In genomic region chr10:79857894-79858293, GRCm38 (mm10) we compare ENCODE assay signal across 8 mouse cellular contexts. TPM values are rescaled to one million over a fixed set of nuclear protein-coding genes. Genes with fewer than 3 reads are reported as not detected.
DNase-seq lines count a peak whose midpoint lies in the region; ATAC-seq and TF ChIP-seq lines count a peak whose summit lies in the region.

No protein-coding gene starts in this region.

- no peak for TF ChIP-seq CTCF in ES-Bruce4 (IDR thresholded peaks at IDR 0.05; ENCODE audit: low read depth, low read length)

- H3K4me3 ChIP-seq in heart, embryonic 10.5 days = peak overlapping the region; percentile 98
- H3K4me3 ChIP-seq in ES-Bruce4 (ENCODE audit: low read depth, low read length) (no peak overlapping the region), macrophage (ENCODE audit: inconsistent target) (peak overlapping the region; percentile 92; the same call in 1 of the 2 replicates)
- H3K4me3 ChIP-seq in hindbrain, embryonic 10.5 days = peak overlapping the region; percentile 98

- WGBS in heart, embryonic 10.5 days = 88% methylated on average over 2 of the region's 2 CpGs
- 90% methylated on average over 2 of the region's 2 CpGs for WGBS in hindbrain, embryonic 10.5 days
- WGBS in macrophage (ENCODE audit: missing documents) = 69% methylated on average over 2 of the region's 2 CpGs

- TF ChIP-seq POLR2A in ES-Bruce4 (IDR thresholded peaks at IDR 0.05; ENCODE audit: insufficient read depth, low read length) = no peak

- peaks cover 73% of the 10 kb centered on the region for H3K36me3 ChIP-seq in heart, embryonic 10.5 days
- H3K36me3 ChIP-seq in ES-Bruce4 (ENCODE audit: control insufficient read depth, insufficient read depth, low read length, poor library complexity, severe bottlenecking) (peaks cover 62% of the 10 kb centered on the region), macrophage (ENCODE audit: inconsistent target) (peaks cover 43% of the 10 kb centered on the region)
- peaks cover 74% of the 10 kb centered on the region for H3K36me3 ChIP-seq in hindbrain, embryonic 10.5 days

- peaks cover 70% of the 10 kb centered on the region for H3K79me2 ChIP-seq in macrophage (ENCODE audit: inconsistent target)

- TF ChIP-seq EP300 in ES-Bruce4 (IDR thresholded peaks at IDR 0.05; ENCODE audit: insufficient read depth, low read depth, low read length) = no peak

- no peaks in the 10 kb centered on the region for H3K27me3 ChIP-seq in heart, embryonic 10.5 days (ENCODE audit: insufficient read depth, poor library complexity, severe bottlenecking)
- no peaks in the 10 kb centered on the region for H3K27me3 ChIP-seq in ES-Bruce4 (ENCODE audit: control insufficient read depth, insufficient read depth, low read length, poor library complexity, severe bottlenecking)
- H3K27me3 ChIP-seq in hindbrain, embryonic 10.5 days (ENCODE audit: insufficient read depth, poor library complexity, severe bottlenecking) = no peaks in the 10 kb centered on the region

- no peak for ATAC-seq in activated CD4-positive, CD25-positive, alpha-beta regulatory T cell, adult 4 months

- peaks cover 64% of the 10 kb centered on the region for H3K4me1 ChIP-seq in heart, embryonic 10.5 days
- peaks cover 5% of the 10 kb centered on the region for H3K4me1 ChIP-seq in ES-Bruce4 (ENCODE audit: control insufficient read depth, insufficient read depth, low read length)
- peaks cover 54% of the 10 kb centered on the region for H3K4me1 ChIP-seq in hindbrain, embryonic 10.5 days (replicated peaks)

- intact Hi-C loops in heart, postnatal 14 days (cut with DNase I) = loop anchor here (2.0 kb wide), 2 partner anchors 15 to 17 kb away; no protein-coding TSS in a partner anchor

- no peaks in the 10 kb centered on the region for H3K9me3 ChIP-seq in heart, embryonic 10.5 days
- H3K9me3 ChIP-seq in ES-Bruce4 (replicated peaks; ENCODE audit: control insufficient read depth, insufficient read depth, low read length, poor library complexity, severe bottlenecking) = no peaks in the 10 kb centered on the region
- no peaks in the 10 kb centered on the region for H3K9me3 ChIP-seq in hindbrain, embryonic 10.5 days

- peak overlapping the region; percentile 23 for H3K27ac ChIP-seq in heart, embryonic 10.5 days
- 0 out of 2 replicates have a peak overlapping the region, but pooled peaks have one; percentile 9 for H3K27ac ChIP-seq in ES-Bruce4 (ENCODE audit: insufficient read depth, low read length)
- peak overlapping the region; percentile 100; the same call in 1 of the 2 replicates for H3K27ac ChIP-seq in hindbrain, embryonic 10.5 days
- H3K27ac ChIP-seq in macrophage = peak overlapping the region; percentile 73

- DNase-seq in heart, embryonic 10.5 days (ENCODE audit: low spot score) = no peak
- no peak for DNase-seq in heart, postnatal 14 days
- no peak for DNase-seq in hindbrain, embryonic 10.5 days (ENCODE audit: low spot score)
- no peak for DNase-seq in left cerebral cortex, adult 18-20 months (ENCODE audit: low spot score in 2 of 2)
- DNase-seq in right cerebral cortex, adult 18-20 months = no peak

- peak overlapping the region; percentile 93; the same call in 1 of the 2 replicates for H3K9ac ChIP-seq in ES-Bruce4 (ENCODE audit: low read depth, poor library complexity, severe bottlenecking)

RNA-seq across cellular contexts. Expression of gene Ptbp1, which starts 3.7 kb away (rescaled TPM):
- 174 and 264 TPM in 2 replicates for polyA plus RNA-seq in heart, embryonic 10.5 days (2016; fragmentation: Nextera tagmentation; extraction: Ambion mirVana)
- total RNA-seq in heart, postnatal 14 days (2021) = 10 to 100 TPM; 82.2 TPM
- polyA plus RNA-seq in ES-Bruce4 (2011; ENCODE audit: insufficient read depth, insufficient read length, low read depth, missing spikeins) (628 and 695 TPM in 2 replicates), macrophage (2018) (119 to 188 TPM (median 143 TPM) in 3 replicates)
- polyA plus RNA-seq in hindbrain, embryonic 10.5 days (2016; fragmentation: Nextera tagmentation; extraction: Ambion mirVana) = 288 and 338 TPM in 2 replicates
- total RNA-seq in macrophage (2018; cell fraction: chromatin; rRNA removed) = 100 to 1,000 TPM in 25 of 26 experiments, 10 to 100 TPM in 1; 90.6 to 694 (median 200) TPM
- 100 to 1,000 TPM in 23 of 26 experiments, 10 to 100 TPM in 3; 93.6 to 190 (median 119) TPM for total RNA-seq in macrophage (2018; cell fraction: cytosol; rRNA removed)
- 100 to 1,000 TPM in 21 of 26 experiments, 10 to 100 TPM in 5; 84.7 to 316 (median 139) TPM for total RNA-seq in macrophage (2018; cell fraction: nucleus; rRNA removed)
- 10 to 100 TPM; 54.3 to 62.5 TPM for total RNA-seq in left cerebral cortex, adult 18-20 months (2021)
- 100 to 1,000 TPM in 1 of 2 experiments, 10 to 100 TPM in 1; 94.0 to 159 TPM for polyA plus RNA-seq in activated CD4-positive, CD25-positive, alpha-beta regulatory T cell, adult 4 months (2017; shearing (Covaris generic))

RNA-seq across cellular contexts. Expression of gene Prtn3, which starts 16.4 kb away (rescaled TPM):
- polyA plus RNA-seq in heart, embryonic 10.5 days (2016; fragmentation: Nextera tagmentation; extraction: Ambion mirVana) = 2.4 and 7.8 TPM in 2 replicates
- under 1 TPM in 1 of 2 experiments, not detected in 1; 0.29 TPM for total RNA-seq in heart, postnatal 14 days (2021)
- 8.7 and 13.1 TPM in 2 replicates for polyA plus RNA-seq in ES-Bruce4 (2011; ENCODE audit: insufficient read depth, insufficient read length, low read depth, missing spikeins)
- 10.0 and 15.1 TPM in 2 replicates for polyA plus RNA-seq in hindbrain, embryonic 10.5 days (2016; fragmentation: Nextera tagmentation; extraction: Ambion mirVana)
- 1 to 10 TPM in 2 of 26 experiments, not detected in 24; 2.3 to 3.4 TPM for total RNA-seq in macrophage (2018; cell fraction: chromatin; rRNA removed)
- total RNA-seq in macrophage (2018; cell fraction: cytosol; rRNA removed) = 1 to 10 TPM in 15 of 26 experiments, under 1 TPM in 11; 0.20 to 3.8 (median 1.2) TPM
- 1 to 10 TPM in 3 of 26 experiments, under 1 TPM in 1, not detected in 22; 0.77 to 2.7 (median 1.3) TPM for total RNA-seq in macrophage (2018; cell fraction: nucleus; rRNA removed)
- 0.96 to 1.6 TPM (median 1.2 TPM) in 3 replicates for polyA plus RNA-seq in macrophage (2018)
- total RNA-seq in left cerebral cortex, adult 18-20 months (2021) = 1 to 10 TPM; 2.2 to 2.3 TPM
- polyA plus RNA-seq in activated CD4-positive, CD25-positive, alpha-beta regulatory T cell, adult 4 months (2017; shearing (Covaris generic)) = not detected

RNA-seq across cellular contexts. Expression of gene Plppr3, which starts 16.5 kb away (rescaled TPM):
- polyA plus RNA-seq in heart, embryonic 10.5 days (2016; fragmentation: Nextera tagmentation; extraction: Ambion mirVana) = 16.2 and 36.9 TPM in 2 replicates
- total RNA-seq in heart, postnatal 14 days (2021) = under 1 TPM; 0.20 to 0.29 TPM
- 6.4 and 8.3 TPM in 2 replicates for polyA plus RNA-seq in ES-Bruce4 (2011; ENCODE audit: insufficient read depth, insufficient read length, low read depth, missing spikeins)
- 122 and 205 TPM in 2 replicates for polyA plus RNA-seq in hindbrain, embryonic 10.5 days (2016; fragmentation: Nextera tagmentation; extraction: Ambion mirVana)
- 1 to 10 TPM in 16 of 26 experiments, under 1 TPM in 6, not detected in 4; 0.39 to 4.6 (median 1.9) TPM for total RNA-seq in macrophage (2018; cell fraction: chromatin; rRNA removed)
- total RNA-seq in macrophage (2018; cell fraction: cytosol; rRNA removed) = 1 to 10 TPM in 13 of 26 experiments, under 1 TPM in 13; 0.17 to 3.2 (median 1.0) TPM
- total RNA-seq in macrophage (2018; cell fraction: nucleus; rRNA removed) = 1 to 10 TPM in 16 of 26 experiments, under 1 TPM in 8, not detected in 2; 0.17 to 7.0 (median 1.6) TPM
- polyA plus RNA-seq in macrophage (2018) = 0.64 to 2.5 TPM (median 1.0 TPM) in 3 replicates
- 10 to 100 TPM; 55.6 to 58.0 TPM for total RNA-seq in left cerebral cortex, adult 18-20 months (2021)
- polyA plus RNA-seq in activated CD4-positive, CD25-positive, alpha-beta regulatory T cell, adult 4 months (2017; shearing (Covaris generic)) = 1 to 10 TPM; 1.6 to 2.1 TPM

RNA-seq across cellular contexts. Expression of gene Elane, which starts 28.2 kb away (rescaled TPM):
- polyA plus RNA-seq in heart, embryonic 10.5 days (2016; fragmentation: Nextera tagmentation; extraction: Ambion mirVana) = 0.14 and 0.15 TPM in 2 replicates
- total RNA-seq in heart, postnatal 14 days (2021) = not detected
- polyA plus RNA-seq in ES-Bruce4 (2011; ENCODE audit: insufficient read depth, insufficient read length, low read depth, missing spikeins) (not detected in 2 replicates), macrophage (2018) (0.67 to 0.89 TPM in 2 of 3 replicates, not detected in the other)
- polyA plus RNA-seq in hindbrain, embryonic 10.5 days (2016; fragmentation: Nextera tagmentation; extraction: Ambion mirVana) = not detected in 2 replicates
- not detected for total RNA-seq in macrophage (2018; cell fraction: chromatin; rRNA removed)
- total RNA-seq in macrophage (2018; cell fraction: cytosol; rRNA removed) = 1 to 10 TPM in 1 of 26 experiments, under 1 TPM in 11, not detected in 14; 0.27 to 1.2 (median 0.48) TPM
- total RNA-seq in macrophage (2018; cell fraction: nucleus; rRNA removed) = under 1 TPM in 2 of 26 experiments, not detected in 24; 0.66 to 0.88 TPM
- total RNA-seq in left cerebral cortex, adult 18-20 months (2021) = not detected
- polyA plus RNA-seq in activated CD4-positive, CD25-positive, alpha-beta regulatory T cell, adult 4 months (2017; shearing (Covaris generic)) = not detected

RNA-seq across cellular contexts. Expression of gene Cfd, which starts 32.8 kb away (rescaled TPM):
- not detected in 2 replicates for polyA plus RNA-seq in heart, embryonic 10.5 days (2016; fragmentation: Nextera tagmentation; extraction: Ambion mirVana)
- 10 to 100 TPM; 14.2 to 77.3 TPM for total RNA-seq in heart, postnatal 14 days (2021)
- polyA plus RNA-seq in ES-Bruce4 (2011; ENCODE audit: insufficient read depth, insufficient read length, low read depth, missing spikeins) (not detected in 2 replicates), macrophage (2018) (not detected in 3 replicates)
- polyA plus RNA-seq in hindbrain, embryonic 10.5 days (2016; fragmentation: Nextera tagmentation; extraction: Ambion mirVana) = not detected in 2 replicates
- not detected for total RNA-seq in macrophage (2018; cell fraction: chromatin; rRNA removed)
- not detected for total RNA-seq in macrophage (2018; cell fraction: cytosol; rRNA removed)
- not detected for total RNA-seq in macrophage (2018; cell fraction: nucleus; rRNA removed)
- not detected for total RNA-seq in left cerebral cortex, adult 18-20 months (2021)
- not detected for polyA plus RNA-seq in activated CD4-positive, CD25-positive, alpha-beta regulatory T cell, adult 4 months (2017; shearing (Covaris generic))

Comparison
In these comparisons a context has a peak if more than half of its experiments do, and no peak if none do; other contexts are left out.
1. H3K27ac ChIP-seq: peak in every context shown above with its lines; median percentile 100 in hindbrain, embryonic 10.5 days; 73 in macrophage; 23 in heart, embryonic 10.5 days; 9 in ES-Bruce4.